Mouse (Mus musculus) forebrain, embryonic 12.5 days (tissue): ENCODE measurements at regions not wholly inside any gene's neighbourhood (a gene's known extent, or its start where the extent isn't known, plus 50 kb on each side); places are given as distances from the start of the nearest gene placed in this dataset.

Experiments used
- ATAC-seq: fragments of 200-750 bp; cut with Nextera tagmentation; 2 replicates; pipeline ENCODE4 v1.8.0; 2017; ENCODE audit warnings: moderate TSS enrichment; ENCODE audit not compliant: low FRiP score
- H3K27ac ChIP-seq: fragments of 300-500 bp; sonication (generic); 2 replicates; pipeline ENCODE4 v1.5.1; 2016; ENCODE audit warnings: mild to moderate bottlenecking
- H3K27me3 ChIP-seq: fragments of 300-500 bp; sonication (generic); 2 replicates; pipeline ENCODE4 v1.6.1; 2016; ENCODE audit warnings: mild to moderate bottlenecking
- H3K36me3 ChIP-seq: fragments of 300-500 bp; sonication (generic); replicated peaks from 2 replicates; pipeline ENCODE4 v1.6.1; 2016; ENCODE audit warnings: mild to moderate bottlenecking
- H3K4me1 ChIP-seq: fragments of 300-500 bp; sonication (generic); 2 replicates; pipeline ENCODE4 v1.6.1; 2016
- H3K4me2 ChIP-seq: fragments of 300-500 bp; sonication (generic); 2 replicates; pipeline ENCODE4 v1.6.1; 2016; ENCODE audit warnings: mild to moderate bottlenecking, moderate library complexity
- H3K4me3 ChIP-seq: fragments of 300-500 bp; sonication (generic); replicated peaks from 2 replicates; pipeline ENCODE4 v1.5.1; 2016; ENCODE audit warnings: mild to moderate bottlenecking
- H3K9ac ChIP-seq: fragments of 300-500 bp; sonication (generic); 2 replicates; pipeline ENCODE4 v1.6.1; 2016; ENCODE audit warnings: mild to moderate bottlenecking
- H3K9me3 ChIP-seq: fragments of 300-500 bp; sonication (generic); 2 replicates; pipeline ENCODE4 v1.6.1; 2016
- WGBS: fragments of 180-500 bp; shearing (Covaris S2); methylation state at CpG from one replicate; pipeline ENCODE4 v1.1.7; 2016; 5-methylcytosine and 5-hydroxymethylcytosine counted together

- 75% methylated on average over 2 of the region's 2 CpGs for WGBS
- Histone ChIP-seq H3K9ac (no peak overlapping the region), H3K4me2 (no peak overlapping the region), H3K4me1 (no peaks in the 10 kb centered on the region), H3K27me3 (no peaks in the 10 kb centered on the region), H3K4me3 (no peak overlapping the region), H3K36me3 (no peaks in the 10 kb centered on the region), H3K9me3 (no peaks in the 10 kb centered on the region), H3K27ac (no peak overlapping the region)
- no peak for ATAC-seq
Observed at GRCm38 (mm10) chr1:76513490-76513889, 967.4 kb downstream of the Slc4a3 start.

GRCm38 (mm10) chr1:76529531-76529930 is 983.5 kb downstream of the Slc4a3 start:
- Histone ChIP-seq H3K4me1 (no peaks in the 10 kb centered on the region; the same call in 1 of the 2 replicates), H3K9me3 (no peaks in the 10 kb centered on the region), H3K4me2 (no peak overlapping the region), H3K27ac (no peak overlapping the region), H3K9ac (no peak overlapping the region), H3K4me3 (no peak overlapping the region), H3K36me3 (no peaks in the 10 kb centered on the region), H3K27me3 (no peaks in the 10 kb centered on the region)
- no peak for ATAC-seq
- WGBS, result 77% methylated on average over 9 of the region's 9 CpGs

DNA sequence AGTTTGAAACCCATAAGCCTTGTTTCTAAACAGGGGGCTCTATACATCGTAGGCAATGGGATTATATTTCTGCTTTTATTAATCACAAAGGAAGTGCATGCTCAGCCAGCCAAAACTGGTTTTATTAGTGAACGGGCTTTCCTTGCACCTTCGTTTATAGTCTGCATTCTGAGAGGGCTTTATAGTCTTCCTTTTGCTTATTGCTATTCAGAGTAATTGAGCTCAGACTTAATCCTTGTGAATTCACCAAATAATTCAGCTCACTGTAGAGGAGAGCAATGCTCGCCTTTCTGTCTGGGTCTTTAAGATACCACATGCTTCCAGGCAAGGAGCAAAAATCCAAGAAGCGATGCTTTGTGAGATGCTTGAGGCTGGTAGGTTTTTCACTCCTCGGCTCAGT is 984.3 kb downstream of the Slc4a3 start:
- no peaks in the 10 kb centered on the region for H3K36me3 ChIP-seq
- H3K27me3 ChIP-seq, result no peaks in the 10 kb centered on the region
- H3K4me2 ChIP-seq, result no peak overlapping the region
- no peak overlapping the region for H3K27ac ChIP-seq
- 48% methylated on average over 6 of the region's 6 CpGs for WGBS
- H3K4me1 ChIP-seq, result no peaks in the 10 kb centered on the region; the same call in 1 of the 2 replicates
- H3K9me3 ChIP-seq, result no peaks in the 10 kb centered on the region
- H3K4me3 ChIP-seq, result no peak overlapping the region
- no peak for ATAC-seq
- no peak overlapping the region for H3K9ac ChIP-seq

GRCm38 (mm10) chr1:76535522-76535956 is 979.3 kb downstream of the Epha4 start:
- no peaks in the 10 kb centered on the region for H3K27me3 ChIP-seq
- H3K4me3 ChIP-seq, result no peak overlapping the region
- no peak for ATAC-seq
- H3K27ac ChIP-seq, result 0 out of 2 replicates have a peak overlapping the region, but pooled peaks have one; percentile 8
- H3K9ac ChIP-seq, result no peak overlapping the region
- no peaks in the 10 kb centered on the region for H3K36me3 ChIP-seq
- H3K4me2 ChIP-seq, result no peak overlapping the region
- WGBS, result 43% methylated on average over 4 of the region's 4 CpGs
- no peaks in the 10 kb centered on the region for H3K9me3 ChIP-seq
- no peaks in the 10 kb centered on the region; the same call in 1 of the 2 replicates for H3K4me1 ChIP-seq

- Histone ChIP-seq H3K27ac (no peak overlapping the region), H3K9me3 (no peaks in the 10 kb centered on the region), H3K27me3 (no peaks in the 10 kb centered on the region), H3K4me3 (no peak overlapping the region), H3K4me2 (no peak overlapping the region), H3K4me1 (no peaks in the 10 kb centered on the region; the same call in 1 of the 2 replicates), H3K9ac (no peak overlapping the region), H3K36me3 (no peaks in the 10 kb centered on the region)
- ATAC-seq, result no peak
- 74% methylated on average over 3 of the region's 3 CpGs for WGBS
Observed at GRCm38 (mm10) chr1:76540529-76540928, 974.4 kb downstream of the Epha4 start.

GRCm38 (mm10) chr1:76550876-76551275 is 964.0 kb downstream of the Epha4 start:
- 71% methylated on average over 5 of the region's 5 CpGs for WGBS
- Histone ChIP-seq H3K27ac (no peak overlapping the region), H3K4me1 (0 out of 2 replicates have a peak, but pooled peaks cover 3% of the 10 kb centered on the region), H3K36me3 (no peaks in the 10 kb centered on the region), H3K27me3 (no peaks in the 10 kb centered on the region), H3K9ac (no peak overlapping the region), H3K9me3 (no peaks in the 10 kb centered on the region), H3K4me2 (no peak overlapping the region), H3K4me3 (no peak overlapping the region)
- no peak for ATAC-seq

DNA sequence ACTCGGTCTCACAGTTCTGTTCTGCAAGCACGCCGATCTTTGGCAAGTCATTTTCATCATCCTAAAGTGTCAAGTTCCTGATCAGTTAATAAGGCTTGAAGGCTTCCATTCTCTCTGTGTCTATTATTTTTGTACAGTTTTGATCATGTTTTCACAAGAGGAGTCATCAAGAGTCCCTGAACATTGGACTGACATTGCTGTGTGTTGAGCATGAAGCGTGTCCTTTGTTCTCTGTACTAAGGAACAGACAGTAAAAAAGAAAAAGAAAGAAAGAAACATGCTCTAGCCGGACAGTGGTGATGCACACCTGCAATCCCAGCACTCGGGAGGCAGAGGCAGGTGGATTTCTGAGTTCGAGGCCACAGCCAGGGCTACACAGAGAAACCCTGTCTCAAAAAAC is 955.4 kb downstream of the Epha4 start:
- no peak for ATAC-seq
- Histone ChIP-seq H3K27ac (no peak overlapping the region), H3K27me3 (no peaks in the 10 kb centered on the region), H3K4me3 (no peak overlapping the region), H3K4me1 (no peaks in the 10 kb centered on the region), H3K9me3 (no peaks in the 10 kb centered on the region), H3K9ac (no peak overlapping the region), H3K4me2 (no peak overlapping the region), H3K36me3 (no peaks in the 10 kb centered on the region)
- 92% methylated on average over 7 of the region's 7 CpGs for WGBS

GRCm38 (mm10) chr1:76575487-76575886 is 939.4 kb downstream of the Epha4 start:
- H3K4me2 ChIP-seq, result no peak overlapping the region
- 63% methylated on average over 5 of the region's 5 CpGs for WGBS
- H3K9me3 ChIP-seq, result no peaks in the 10 kb centered on the region
- no peak overlapping the region for H3K4me3 ChIP-seq
- H3K27me3 ChIP-seq, result no peaks in the 10 kb centered on the region
- H3K9ac ChIP-seq, result no peak overlapping the region
- no peak for ATAC-seq
- H3K4me1 ChIP-seq, result no peaks in the 10 kb centered on the region
- no peak overlapping the region for H3K27ac ChIP-seq
- no peaks in the 10 kb centered on the region for H3K36me3 ChIP-seq

DNA sequence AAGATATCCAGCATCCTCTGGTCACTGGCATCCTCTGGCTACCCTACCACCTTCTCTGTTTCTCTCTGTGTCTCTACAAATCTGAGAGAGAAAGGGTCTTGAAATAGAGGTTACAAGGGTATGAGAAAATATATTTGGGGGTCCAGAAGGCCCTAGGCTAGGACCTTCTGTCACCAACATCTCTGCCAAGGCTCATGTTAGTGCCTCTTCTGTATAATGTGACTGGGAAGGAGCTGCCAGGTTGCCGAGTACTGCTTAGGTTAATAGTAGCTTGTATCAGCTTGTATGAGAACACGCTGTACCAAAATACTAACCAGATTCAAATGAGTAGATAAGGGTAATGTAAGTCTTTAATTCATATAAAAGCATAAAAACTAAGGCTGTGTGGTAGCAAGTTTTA is 929.0 kb downstream of the Epha4 start:
- no peak overlapping the region for H3K27ac ChIP-seq
- H3K4me2 ChIP-seq, result no peak overlapping the region
- no peaks in the 10 kb centered on the region for H3K4me1 ChIP-seq
- no peak for ATAC-seq
- no peak overlapping the region for H3K4me3 ChIP-seq
- H3K9ac ChIP-seq, result no peak overlapping the region
- WGBS, result 92% methylated on average over 2 of the region's 2 CpGs
- H3K9me3 ChIP-seq, result no peaks in the 10 kb centered on the region
- H3K36me3 ChIP-seq, result no peaks in the 10 kb centered on the region
- no peaks in the 10 kb centered on the region for H3K27me3 ChIP-seq

DNA sequence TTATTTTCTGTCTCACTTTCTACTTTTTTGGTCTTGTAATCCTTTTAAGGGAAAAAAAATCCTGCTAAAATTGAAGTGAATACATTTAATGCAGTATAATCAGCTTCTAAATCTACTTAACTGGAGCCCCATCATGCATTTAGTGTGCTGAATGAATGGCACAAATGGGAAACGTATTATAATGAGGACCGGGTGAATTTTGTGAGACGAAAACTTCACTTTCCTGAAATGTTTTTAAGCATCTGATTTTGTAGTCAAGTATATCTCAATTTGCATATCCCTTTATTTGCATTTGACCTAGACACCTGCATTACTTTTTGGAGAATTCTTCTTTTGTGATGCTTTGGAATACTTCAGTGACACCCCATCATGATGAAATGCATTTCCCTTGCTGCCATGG is 889.1 kb downstream of the Epha4 start:
- H3K9ac ChIP-seq, result no peak overlapping the region
- no peak for ATAC-seq
- WGBS, result 30% methylated on average over 3 of the region's 3 CpGs

GRCm38 (mm10) chr1:76629861-76630260 is 885.0 kb downstream of the Epha4 start:
- H3K4me1 ChIP-seq, result 0 out of 2 replicates have a peak, but pooled peaks cover 3% of the 10 kb centered on the region
- no peaks in the 10 kb centered on the region for H3K27me3 ChIP-seq
- no peak overlapping the region for H3K4me3 ChIP-seq
- no peak overlapping the region for H3K9ac ChIP-seq
- H3K9me3 ChIP-seq, result no peaks in the 10 kb centered on the region
- H3K36me3 ChIP-seq, result no peaks in the 10 kb centered on the region
- H3K4me2 ChIP-seq, result no peak overlapping the region
- no peak for ATAC-seq
- H3K27ac ChIP-seq, result no peak overlapping the region

More for the DNA sequence above, 889.1 kb downstream of the Epha4 start:
- no peak overlapping the region for H3K4me3 ChIP-seq
- H3K9me3 ChIP-seq, result no peaks in the 10 kb centered on the region
- no peak overlapping the region for H3K4me2 ChIP-seq
- no peak overlapping the region for H3K27ac ChIP-seq
- no peaks in the 10 kb centered on the region for H3K36me3 ChIP-seq
- H3K4me1 ChIP-seq, result 0 out of 2 replicates have a peak, but pooled peaks cover 3% of the 10 kb centered on the region
- no peaks in the 10 kb centered on the region for H3K27me3 ChIP-seq

DNA sequence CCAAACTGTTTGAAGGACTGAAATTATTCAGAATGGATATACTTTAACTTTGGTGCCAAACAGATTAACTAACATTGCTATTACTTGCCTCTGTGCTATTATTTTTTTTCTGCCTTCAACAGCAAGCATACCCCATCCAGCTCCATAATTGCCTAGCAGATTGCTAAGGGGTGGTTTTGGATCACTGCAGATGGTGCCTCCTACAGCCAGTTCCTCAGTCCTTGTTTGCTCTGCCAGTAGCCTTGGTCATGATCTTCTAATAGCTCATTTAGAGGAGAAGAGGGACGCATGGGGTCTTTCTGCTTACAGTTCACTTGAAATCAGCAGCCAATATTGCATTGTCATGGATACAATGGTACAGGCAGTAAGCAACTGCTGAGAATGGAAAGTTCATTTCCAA is 880.8 kb downstream of the Epha4 start:
- no peak overlapping the region for H3K4me2 ChIP-seq
- ATAC-seq, result no peak
- H3K36me3 ChIP-seq, result no peaks in the 10 kb centered on the region
- H3K4me3 ChIP-seq, result no peak overlapping the region
- no peaks in the 10 kb centered on the region for H3K9me3 ChIP-seq
- H3K27ac ChIP-seq, result no peak overlapping the region
- peaks cover 14% of the 10 kb centered on the region for H3K4me1 ChIP-seq
- no peak overlapping the region for H3K9ac ChIP-seq
- no peaks in the 10 kb centered on the region for H3K27me3 ChIP-seq
- WGBS, result 79% methylated on average over 1 of the region's 1 CpGs

GRCm38 (mm10) chr1:76637268-76638009 is 877.4 kb downstream of the Epha4 start:
- H3K4me1 ChIP-seq, result peaks cover 14% of the 10 kb centered on the region
- H3K27me3 ChIP-seq, result no peaks in the 10 kb centered on the region
- peak; percentile 92 for ATAC-seq
- 15% methylated on average over 19 of the region's 19 CpGs for WGBS
- peak overlapping the region; percentile 59 for H3K27ac ChIP-seq
- H3K4me3 ChIP-seq, result peak overlapping the region; percentile 18
- no peaks in the 10 kb centered on the region for H3K36me3 ChIP-seq
- no peak overlapping the region for H3K9ac ChIP-seq
- H3K4me2 ChIP-seq, result peak overlapping the region; percentile 50
- H3K9me3 ChIP-seq, result no peaks in the 10 kb centered on the region
